Mouse (Mus musculus): ENCODE results near the gene 6030452D12Rik. TPM values are rescaled to one million over a fixed set of nuclear protein-coding genes. Genes with fewer than 3 reads are reported as not detected.

Gene 6030452D12Rik
- not detected in 2 replicates for polyA plus RNA-seq (2012)

- no peaks in the 10 kb centered on the region for H3K36me3 ChIP-seq (ENCODE audit: control insufficient read depth)
- peaks cover 6% of the 10 kb centered on the region; the same call in 1 of the 2 replicates for H3K9me3 ChIP-seq (ENCODE audit: control insufficient read depth, low read length)
- TF ChIP-seq GATA1 (IDR thresholded peaks at IDR 0.05; ENCODE audit: low read length) (no peak), TAL1 (IDR thresholded peaks at IDR 0.05; ENCODE audit: low read length) (no peak)
- no peaks in the 10 kb centered on the region for H3K27me3 ChIP-seq (ENCODE audit: control insufficient read depth)
- H3K4me3 ChIP-seq (replicated peaks) = no peak within 1 kb of the TSS
- H3K4me1 ChIP-seq (ENCODE audit: control insufficient read depth) = no peaks in the 10 kb centered on the region
Measured at GRCm38 (mm10) chr8:106500018-106500685, at the start of gene 6030452D12Rik. 6030452D12Rik (plus strand) TSS chr8:106500522.

GRCm38 (mm10) chr8:106451301-106452085 is 48.8 kb upstream of the 6030452D12Rik start:
- Histone ChIP-seq H3K9me3 (ENCODE audit: control insufficient read depth, low read length) (no peaks in the 10 kb centered on the region; the same call in 1 of the 2 replicates), H3K27me3 (ENCODE audit: control insufficient read depth) (no peaks in the 10 kb centered on the region)
- no peak for TF ChIP-seq GATA1 (IDR thresholded peaks at IDR 0.05; ENCODE audit: low read length)
- no peak for TF ChIP-seq TAL1 (IDR thresholded peaks at IDR 0.05; ENCODE audit: low read length)

DNA sequence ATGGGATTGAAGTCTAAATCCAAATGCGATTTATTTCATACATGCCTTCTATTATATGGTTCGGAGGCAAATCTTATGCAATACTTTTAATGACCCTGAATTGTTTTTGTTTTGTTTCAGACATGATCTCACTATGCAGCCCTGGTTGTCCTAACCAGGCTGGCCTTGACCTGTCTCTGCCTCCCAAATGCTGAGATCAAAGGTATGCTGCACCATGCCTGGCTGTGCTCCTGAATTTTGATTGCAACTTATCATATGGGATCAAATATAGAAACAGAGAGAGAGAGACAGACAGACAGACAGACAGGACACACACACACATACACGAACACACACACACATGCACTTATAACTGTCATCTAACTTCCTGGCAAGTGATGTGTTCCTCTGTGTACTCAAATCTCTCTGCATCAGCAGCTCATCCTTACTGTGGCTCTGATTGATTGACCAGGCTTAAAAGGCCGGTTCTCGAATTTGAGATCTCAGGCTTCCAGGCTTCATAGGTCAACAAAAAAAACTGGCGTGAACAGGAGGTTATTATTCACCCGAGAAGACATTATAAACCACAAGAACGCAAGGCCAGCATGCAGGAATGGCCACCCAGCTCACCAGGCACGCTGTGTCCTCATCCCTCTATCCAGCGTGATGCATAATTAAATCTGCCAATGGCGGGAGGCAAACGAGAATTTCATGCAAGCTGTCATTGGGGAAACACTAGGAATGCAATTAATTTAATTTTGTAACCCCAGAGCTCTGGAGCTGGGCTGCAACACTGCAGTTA is 47.4 kb upstream of the 6030452D12Rik start:
- Histone ChIP-seq H3K9me3 (ENCODE audit: control insufficient read depth, low read length) (no peaks in the 10 kb centered on the region), H3K4me3 (replicated peaks) (no peak overlapping the region), H3K36me3 (ENCODE audit: control insufficient read depth) (no peaks in the 10 kb centered on the region), H3K4me1 (ENCODE audit: control insufficient read depth) (no peaks in the 10 kb centered on the region), H3K27me3 (ENCODE audit: control insufficient read depth) (no peaks in the 10 kb centered on the region)
- TF ChIP-seq GATA1 (IDR thresholded peaks at IDR 0.05; ENCODE audit: low read length) (no peak), TAL1 (IDR thresholded peaks at IDR 0.05; ENCODE audit: low read length) (no peak)

More at GRCm38 (mm10) chr8:106451301-106452085, 48.8 kb upstream of the 6030452D12Rik start:
- Histone ChIP-seq H3K36me3 (ENCODE audit: control insufficient read depth) (no peaks in the 10 kb centered on the region), H3K4me1 (ENCODE audit: control insufficient read depth) (no peaks in the 10 kb centered on the region), H3K4me3 (replicated peaks) (no peak overlapping the region)

DNA sequence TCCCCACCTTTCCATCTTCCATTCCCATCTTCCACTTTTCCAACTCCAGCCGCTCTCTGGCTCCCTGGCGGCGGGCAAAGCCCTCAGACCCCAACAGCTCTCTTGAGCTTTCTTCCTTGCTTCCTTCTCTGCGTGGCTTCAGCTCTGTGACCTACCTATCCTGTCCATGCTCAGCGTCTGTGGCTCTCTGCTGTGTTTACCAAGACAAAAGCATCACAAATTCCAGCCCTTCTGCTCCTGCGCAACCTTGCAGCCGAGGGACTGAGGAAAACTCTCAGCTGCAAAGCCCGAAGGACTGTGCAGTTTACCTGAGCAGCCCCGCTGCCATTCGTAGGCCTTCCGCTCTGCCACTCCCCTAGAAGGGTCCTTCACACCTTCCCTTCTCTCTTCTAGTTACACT is 46.3 kb upstream of the 6030452D12Rik start:
- no peaks in the 10 kb centered on the region for H3K36me3 ChIP-seq (ENCODE audit: control insufficient read depth)
- H3K4me1 ChIP-seq (ENCODE audit: control insufficient read depth) = no peaks in the 10 kb centered on the region
- H3K9me3 ChIP-seq (ENCODE audit: control insufficient read depth, low read length) = no peaks in the 10 kb centered on the region
- TF ChIP-seq TAL1 (IDR thresholded peaks at IDR 0.05; ENCODE audit: low read length) = no peak
- H3K4me3 ChIP-seq (replicated peaks) = no peak overlapping the region
- H3K27me3 ChIP-seq (ENCODE audit: control insufficient read depth) = no peaks in the 10 kb centered on the region

DNA sequence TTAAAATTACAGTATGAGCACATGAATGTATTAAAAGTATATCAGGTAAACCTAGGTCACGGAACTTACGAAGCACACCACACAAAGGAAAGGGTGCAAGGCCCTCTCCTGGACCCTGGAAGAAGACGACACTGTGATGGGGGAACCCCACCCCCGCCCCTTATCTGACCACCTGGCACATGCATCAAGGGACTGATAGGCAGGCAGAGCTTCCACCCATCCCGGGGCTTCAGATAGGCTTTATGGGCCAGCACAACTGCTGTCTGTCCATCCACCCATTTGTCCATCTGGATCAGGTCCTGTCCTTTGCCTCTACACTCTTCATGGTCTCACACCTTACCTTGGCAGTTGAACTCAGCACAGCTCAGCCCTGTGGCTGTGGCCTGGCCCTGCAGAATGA is 38.2 kb upstream of the 6030452D12Rik start:
- TF ChIP-seq GATA1 (IDR thresholded peaks at IDR 0.05; ENCODE audit: low read length) = no peak
- no peak for TF ChIP-seq TAL1 (IDR thresholded peaks at IDR 0.05; ENCODE audit: low read length)

GRCm38 (mm10) chr8:106463795-106464194 is 36.5 kb upstream of the 6030452D12Rik start:
- no peaks in the 10 kb centered on the region for H3K9me3 ChIP-seq (ENCODE audit: control insufficient read depth, low read length)
- TF ChIP-seq GATA1 (IDR thresholded peaks at IDR 0.05; ENCODE audit: low read length) = no peak
- TF ChIP-seq TAL1 (IDR thresholded peaks at IDR 0.05; ENCODE audit: low read length) = no peak
- H3K27me3 ChIP-seq (ENCODE audit: control insufficient read depth) = no peaks in the 10 kb centered on the region
- no peak overlapping the region for H3K4me3 ChIP-seq (replicated peaks)
- H3K4me1 ChIP-seq (ENCODE audit: control insufficient read depth) = peaks cover 5% of the 10 kb centered on the region
- no peaks in the 10 kb centered on the region for H3K36me3 ChIP-seq (ENCODE audit: control insufficient read depth)

More for the DNA sequence above, 38.2 kb upstream of the 6030452D12Rik start:
- H3K9me3 ChIP-seq (ENCODE audit: control insufficient read depth, low read length) = no peaks in the 10 kb centered on the region
- H3K4me1 ChIP-seq (ENCODE audit: control insufficient read depth) = peaks cover 5% of the 10 kb centered on the region
- H3K27me3 ChIP-seq (ENCODE audit: control insufficient read depth) = no peaks in the 10 kb centered on the region
- no peaks in the 10 kb centered on the region for H3K36me3 ChIP-seq (ENCODE audit: control insufficient read depth)
- no peak overlapping the region for H3K4me3 ChIP-seq (replicated peaks)

- Histone ChIP-seq H3K36me3 (ENCODE audit: control insufficient read depth) (no peaks in the 10 kb centered on the region), H3K27me3 (ENCODE audit: control insufficient read depth) (no peaks in the 10 kb centered on the region), H3K4me3 (replicated peaks) (no peak overlapping the region), H3K9me3 (ENCODE audit: control insufficient read depth, low read length) (no peaks in the 10 kb centered on the region), H3K4me1 (ENCODE audit: control insufficient read depth) (no peaks in the 10 kb centered on the region)
- TF ChIP-seq GATA1 (IDR thresholded peaks at IDR 0.05; ENCODE audit: low read length) (no peak), TAL1 (IDR thresholded peaks at IDR 0.05; ENCODE audit: low read length) (no peak)
Measured at GRCm38 (mm10) chr8:106469485-106469884, 30.8 kb upstream of the 6030452D12Rik start.

DNA sequence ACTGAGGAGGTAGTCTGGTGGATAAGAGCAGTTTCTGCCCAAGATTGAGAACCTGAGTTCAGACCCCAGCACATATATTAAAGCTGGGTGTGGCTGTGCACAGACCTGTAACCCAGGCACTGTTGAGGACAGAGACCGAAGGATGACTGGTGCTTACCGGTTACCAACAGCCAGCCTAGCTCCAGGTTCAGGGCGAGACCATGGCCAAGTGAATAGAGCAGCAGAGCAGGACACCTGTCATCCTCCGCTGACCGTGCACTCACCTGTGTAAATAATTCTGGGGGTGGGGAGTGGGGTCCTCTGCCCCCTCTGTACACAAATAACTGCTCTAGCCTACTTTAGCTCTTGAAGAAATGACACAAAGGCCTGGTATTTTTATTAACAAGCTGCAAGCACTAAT is 26.3 kb upstream of the 6030452D12Rik start:
- no peaks in the 10 kb centered on the region for H3K36me3 ChIP-seq (ENCODE audit: control insufficient read depth)
- TF ChIP-seq GATA1 (IDR thresholded peaks at IDR 0.05; ENCODE audit: low read length) (no peak), TAL1 (IDR thresholded peaks at IDR 0.05; ENCODE audit: low read length) (no peak)
- H3K4me3 ChIP-seq (replicated peaks) = no peak overlapping the region
- H3K4me1 ChIP-seq (ENCODE audit: control insufficient read depth) = no peaks in the 10 kb centered on the region
- H3K9me3 ChIP-seq (ENCODE audit: control insufficient read depth, low read length) = peaks cover 10% of the 10 kb centered on the region
- H3K27me3 ChIP-seq (ENCODE audit: control insufficient read depth) = no peaks in the 10 kb centered on the region

DNA sequence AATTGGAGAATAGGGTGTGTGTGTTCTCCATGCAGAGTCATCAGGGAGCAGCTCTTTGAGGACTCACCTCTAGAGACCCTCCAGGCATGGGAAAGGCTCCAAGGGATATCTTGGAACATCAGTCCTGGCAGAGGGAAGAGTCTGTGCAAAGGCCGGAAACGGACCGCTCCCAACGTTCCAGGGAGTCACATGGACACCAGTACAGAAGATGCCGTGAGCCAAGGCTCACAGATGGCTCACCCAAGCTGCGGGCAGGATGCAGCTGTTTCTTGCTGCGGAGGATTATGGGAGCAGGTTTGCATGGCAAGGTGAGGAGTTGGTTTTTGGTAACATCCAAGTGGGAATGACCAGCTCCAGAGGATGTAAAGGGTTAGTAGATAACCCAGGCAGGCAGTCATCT is 3.9 kb downstream of the 6030452D12Rik start:
- no peak for TF ChIP-seq TAL1 (IDR thresholded peaks at IDR 0.05; ENCODE audit: low read length)
- no peak for TF ChIP-seq GATA1 (IDR thresholded peaks at IDR 0.05; ENCODE audit: low read length)
- H3K27me3 ChIP-seq (ENCODE audit: control insufficient read depth) = peaks cover 30% of the 10 kb centered on the region
- H3K36me3 ChIP-seq (ENCODE audit: control insufficient read depth) = no peaks in the 10 kb centered on the region
- no peaks in the 10 kb centered on the region for H3K9me3 ChIP-seq (ENCODE audit: control insufficient read depth, low read length)
- H3K4me1 ChIP-seq (ENCODE audit: control insufficient read depth) = no peaks in the 10 kb centered on the region
- no peak overlapping the region for H3K4me3 ChIP-seq (replicated peaks)

All from erythroblast, embryonic 14.5 days (primary cell).